Mouse (Mus musculus) kidney, embryonic 15.5 days (tissue): ENCODE measurements around the gene Tyk2. TPM values are rescaled to one million over a fixed set of nuclear protein-coding genes. Genes with fewer than 3 reads are reported as not detected.

Source experiments
- ATAC-seq: fragments of 200-750 bp; cut with Nextera tagmentation; replicated peaks from 2 replicates; pipeline ENCODE4 v1.8.0; 2017; ENCODE audit warnings: moderate TSS enrichment; ENCODE audit not compliant: low FRiP score
- H3K27ac ChIP-seq: fragments of 300-500 bp; sonication (generic); 2 replicates; pipeline ENCODE4 v1.5.1; 2015; ENCODE audit warnings: mild to moderate bottlenecking, inconsistent platforms
- H3K27me3 ChIP-seq: fragments of 300-500 bp; sonication (generic); 2 replicates; pipeline ENCODE4 v1.6.1; 2015; ENCODE audit warnings: inconsistent platforms
- H3K36me3 ChIP-seq: fragments of 300-500 bp; sonication (generic); 2 replicates; pipeline ENCODE4 v1.6.1; 2015; ENCODE audit warnings: inconsistent platforms
- H3K4me1 ChIP-seq: fragments of 300-500 bp; sonication (generic); 2 replicates; pipeline ENCODE4 v1.6.1; 2015; ENCODE audit warnings: inconsistent platforms
- H3K4me2 ChIP-seq: fragments of 300-500 bp; sonication (generic); 2 replicates; pipeline ENCODE4 v1.6.1; 2015; ENCODE audit warnings: moderate library complexity, mild to moderate bottlenecking, inconsistent platforms
- H3K4me3 ChIP-seq: fragments of 300-500 bp; sonication (generic); replicated peaks from 2 replicates; pipeline ENCODE4 v1.5.1; 2015; ENCODE audit warnings: mild to moderate bottlenecking, inconsistent platforms
- H3K9ac ChIP-seq: fragments of 300-500 bp; sonication (generic); 2 replicates; pipeline ENCODE4 v1.6.1; 2015; ENCODE audit warnings: mild to moderate bottlenecking, inconsistent platforms
- H3K9me3 ChIP-seq: fragments of 300-500 bp; sonication (generic); replicated peaks from 2 replicates; pipeline ENCODE4 v1.6.1; 2016; ENCODE audit warnings: inconsistent platforms
- WGBS: fragments of 180-500 bp; shearing (Covaris S2); methylation state at CpG from one replicate; pipeline ENCODE4 v1.1.7; 2015; ENCODE audit warnings: mixed read lengths; 5-methylcytosine and 5-hydroxymethylcytosine counted together
- polyA plus RNA-seq: library from polyadenylated mRNA; unstranded; fragments of >200 nt; fragmentation: Nextera tagmentation; extraction: Ambion mirVana; gene quantifications from 2 replicates; pipeline ENCODE4 v1.2.1, GENCODE M21; 2015

Tyk2 gene
- polyA plus RNA-seq, 1 experiment from 2014 or later: 15.5 TPM

GRCm38 (mm10) chr9:21132102-21132775 is 1.2 kb upstream of the Tyk2 start:
- no peak overlapping the region for H3K4me3 ChIP-seq
- no peak overlapping the region for H3K9ac ChIP-seq
- no peaks in the 10 kb centered on the region for H3K9me3 ChIP-seq
- no peak for ATAC-seq
- H3K4me1 ChIP-seq: peaks cover 14% of the 10 kb centered on the region
- H3K27ac ChIP-seq: no peak overlapping the region
- peaks cover 12% of the 10 kb centered on the region for H3K36me3 ChIP-seq
- WGBS: 77% methylated on average over 12 of the region's 12 CpGs
- no peaks in the 10 kb centered on the region for H3K27me3 ChIP-seq
- no peak overlapping the region for H3K4me2 ChIP-seq

DNA sequence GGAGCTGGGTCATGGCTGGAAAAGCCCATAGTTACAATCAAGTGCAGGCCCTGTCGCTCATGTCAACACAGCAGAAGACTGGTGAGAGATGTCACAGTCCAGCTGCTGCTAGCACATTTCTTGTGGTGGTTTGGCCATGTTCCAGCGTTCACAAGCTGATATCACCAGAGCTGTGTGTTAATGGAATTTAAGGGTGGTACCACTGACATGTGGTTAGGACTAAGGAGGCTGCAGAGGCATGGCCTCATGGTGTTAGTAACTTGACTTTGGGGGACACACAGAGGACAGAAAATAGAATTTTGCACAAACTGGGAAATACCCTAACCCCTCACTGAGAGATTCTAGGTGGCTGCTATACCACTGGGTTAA is 4.8 kb downstream of the Tyk2 start:
- WGBS: 79% methylated on average over 2 of the region's 2 CpGs
- Histone ChIP-seq H3K9ac (no peak overlapping the region), H3K4me1 (peaks cover 8% of the 10 kb centered on the region), H3K27ac (no peak overlapping the region), H3K9me3 (no peaks in the 10 kb centered on the region), H3K27me3 (no peaks in the 10 kb centered on the region), H3K36me3 (peaks cover 44% of the 10 kb centered on the region), H3K4me2 (no peak overlapping the region), H3K4me3 (no peak overlapping the region)
- no peak for ATAC-seq

- H3K9ac ChIP-seq: no peak overlapping the region
- H3K27ac ChIP-seq: no peak overlapping the region
- H3K27me3 ChIP-seq: no peaks in the 10 kb centered on the region
- no peaks in the 10 kb centered on the region for H3K9me3 ChIP-seq
- no peak overlapping the region for H3K4me3 ChIP-seq
- peaks cover 47% of the 10 kb centered on the region for H3K36me3 ChIP-seq
- H3K4me1 ChIP-seq: peaks cover 8% of the 10 kb centered on the region
- H3K4me2 ChIP-seq: no peak overlapping the region
- no peak for ATAC-seq
- 82% methylated on average over 9 of the region's 9 CpGs for WGBS
These were observed 5.4 kb downstream of the Tyk2 start for GRCm38 (mm10) chr9:21125502-21126258.

DNA sequence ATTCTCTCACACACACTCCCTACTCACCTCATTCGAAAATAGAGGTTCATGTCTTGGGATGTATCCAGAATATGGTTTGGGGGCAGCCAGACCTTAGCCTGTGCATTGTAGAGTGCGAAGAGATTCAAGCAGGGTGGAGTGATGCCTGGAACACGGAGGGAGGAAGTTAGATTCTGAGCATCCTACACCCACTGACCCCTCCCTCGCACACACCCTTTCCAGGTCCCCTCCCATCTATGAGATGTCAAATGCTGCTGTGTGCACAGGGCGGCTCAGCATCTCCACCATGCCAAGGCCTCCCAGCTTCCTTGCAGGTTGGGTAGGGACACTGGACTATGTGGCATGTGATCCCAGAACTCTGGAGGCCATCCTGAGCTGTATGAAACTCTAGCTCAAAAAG is 6.2 kb downstream of the Tyk2 start:
- ATAC-seq: no peak
- Histone ChIP-seq H3K9me3 (no peaks in the 10 kb centered on the region), H3K36me3 (peaks cover 52% of the 10 kb centered on the region), H3K4me3 (no peak overlapping the region), H3K27ac (no peak overlapping the region), H3K9ac (no peak overlapping the region), H3K4me2 (no peak overlapping the region), H3K27me3 (no peaks in the 10 kb centered on the region), H3K4me1 (no peaks in the 10 kb centered on the region)
- WGBS: 84% methylated on average over 5 of the region's 5 CpGs

DNA sequence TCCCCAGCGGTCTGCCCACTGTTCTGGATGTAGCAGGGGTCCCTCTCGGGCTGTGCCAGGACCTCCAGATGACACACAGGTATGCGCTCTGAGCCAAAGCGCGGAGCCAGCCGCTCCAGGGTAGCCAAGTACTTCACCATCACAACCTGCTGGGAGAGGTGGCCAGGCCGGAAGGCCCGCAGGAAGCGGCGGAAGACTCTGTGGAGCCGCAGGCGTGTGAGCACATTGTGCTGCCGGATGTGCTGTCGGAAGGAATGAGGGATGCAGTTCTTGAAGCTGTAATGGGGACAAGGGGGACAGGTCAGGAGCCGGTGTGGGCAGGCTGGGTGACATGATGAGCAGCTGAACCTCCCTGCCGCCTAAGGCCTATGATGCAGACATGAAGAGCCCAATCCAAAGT is 9.6 kb downstream of the Tyk2 start:
- Histone ChIP-seq H3K4me2 (no peak overlapping the region), H3K9me3 (no peaks in the 10 kb centered on the region), H3K27me3 (no peaks in the 10 kb centered on the region), H3K4me1 (no peaks in the 10 kb centered on the region), H3K4me3 (no peak overlapping the region), H3K36me3 (peaks cover 40% of the 10 kb centered on the region), H3K9ac (no peak overlapping the region), H3K27ac (no peak overlapping the region)
- WGBS: 89% methylated on average over 16 of the region's 16 CpGs
- no peak for ATAC-seq

DNA sequence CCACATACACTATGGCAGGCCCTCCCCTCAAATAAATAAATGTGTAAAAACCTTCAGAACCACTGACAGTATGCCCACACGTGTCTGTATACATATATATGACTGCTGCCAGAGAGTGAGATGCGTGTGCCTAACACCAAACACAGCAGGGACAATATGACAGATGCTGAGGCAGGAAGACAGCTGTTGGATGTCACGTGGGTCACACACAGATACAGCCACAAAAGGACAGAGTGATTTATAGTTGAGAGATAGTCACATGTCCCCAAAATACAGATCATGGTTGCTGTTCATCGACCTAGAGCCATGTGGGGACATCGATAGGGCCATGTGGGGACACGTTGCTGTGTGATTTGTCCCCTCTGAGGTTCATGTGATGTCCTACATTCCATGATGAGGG is 14.0 kb downstream of the Tyk2 start:
- 68% methylated on average over 6 of the region's 6 CpGs for WGBS
- Histone ChIP-seq H3K27me3 (no peaks in the 10 kb centered on the region), H3K9me3 (no peaks in the 10 kb centered on the region), H3K27ac (no peak overlapping the region), H3K4me3 (no peak overlapping the region), H3K4me2 (no peak overlapping the region), H3K36me3 (peaks cover 15% of the 10 kb centered on the region), H3K4me1 (no peaks in the 10 kb centered on the region), H3K9ac (no peak overlapping the region)
- no peak for ATAC-seq

GRCm38 (mm10) chr9:21115105-21115504 is 15.9 kb downstream of the Tyk2 start:
- no peak for ATAC-seq
- 87% methylated on average over 8 of the region's 8 CpGs for WGBS
- H3K4me3 ChIP-seq: no peak overlapping the region
- H3K4me1 ChIP-seq: no peaks in the 10 kb centered on the region
- no peak overlapping the region for H3K4me2 ChIP-seq
- no peak overlapping the region for H3K27ac ChIP-seq
- H3K9ac ChIP-seq: no peak overlapping the region
- H3K9me3 ChIP-seq: no peaks in the 10 kb centered on the region
- no peaks in the 10 kb centered on the region for H3K27me3 ChIP-seq
- peaks cover 3% of the 10 kb centered on the region; the same call in 1 of the 2 replicates for H3K36me3 ChIP-seq

GRCm38 (mm10) chr9:21114190-21114589 is 16.9 kb downstream of the Tyk2 start:
- H3K4me1 ChIP-seq: no peaks in the 10 kb centered on the region
- H3K27ac ChIP-seq: no peak overlapping the region
- H3K9ac ChIP-seq: no peak overlapping the region
- no peak for ATAC-seq
- H3K27me3 ChIP-seq: no peaks in the 10 kb centered on the region
- H3K4me3 ChIP-seq: no peak overlapping the region
- no peak overlapping the region for H3K4me2 ChIP-seq
- no peaks in the 10 kb centered on the region for H3K36me3 ChIP-seq
- WGBS: 83% methylated on average over 7 of the region's 7 CpGs
- no peaks in the 10 kb centered on the region for H3K9me3 ChIP-seq

- H3K9me3 ChIP-seq: no peaks in the 10 kb centered on the region
- H3K9ac ChIP-seq: no peak overlapping the region
- ATAC-seq: no peak
- no peaks in the 10 kb centered on the region for H3K27me3 ChIP-seq
- H3K4me1 ChIP-seq: no peaks in the 10 kb centered on the region
- H3K27ac ChIP-seq: no peak overlapping the region
- no peak overlapping the region for H3K4me3 ChIP-seq
- H3K4me2 ChIP-seq: no peak overlapping the region
- H3K36me3 ChIP-seq: 0 out of 2 replicates have a peak, but pooled peaks cover 3% of the 10 kb centered on the region
- 77% methylated on average over 6 of the region's 6 CpGs for WGBS
These were observed 17.3 kb downstream of the Tyk2 start for GRCm38 (mm10) chr9:21113751-21114150.

GRCm38 (mm10) chr9:21107607-21108237 is 23.3 kb downstream of the Tyk2 start:
- WGBS: 52% methylated on average over 23 of the region's 23 CpGs
- H3K4me3 ChIP-seq: no peak overlapping the region

DNA sequence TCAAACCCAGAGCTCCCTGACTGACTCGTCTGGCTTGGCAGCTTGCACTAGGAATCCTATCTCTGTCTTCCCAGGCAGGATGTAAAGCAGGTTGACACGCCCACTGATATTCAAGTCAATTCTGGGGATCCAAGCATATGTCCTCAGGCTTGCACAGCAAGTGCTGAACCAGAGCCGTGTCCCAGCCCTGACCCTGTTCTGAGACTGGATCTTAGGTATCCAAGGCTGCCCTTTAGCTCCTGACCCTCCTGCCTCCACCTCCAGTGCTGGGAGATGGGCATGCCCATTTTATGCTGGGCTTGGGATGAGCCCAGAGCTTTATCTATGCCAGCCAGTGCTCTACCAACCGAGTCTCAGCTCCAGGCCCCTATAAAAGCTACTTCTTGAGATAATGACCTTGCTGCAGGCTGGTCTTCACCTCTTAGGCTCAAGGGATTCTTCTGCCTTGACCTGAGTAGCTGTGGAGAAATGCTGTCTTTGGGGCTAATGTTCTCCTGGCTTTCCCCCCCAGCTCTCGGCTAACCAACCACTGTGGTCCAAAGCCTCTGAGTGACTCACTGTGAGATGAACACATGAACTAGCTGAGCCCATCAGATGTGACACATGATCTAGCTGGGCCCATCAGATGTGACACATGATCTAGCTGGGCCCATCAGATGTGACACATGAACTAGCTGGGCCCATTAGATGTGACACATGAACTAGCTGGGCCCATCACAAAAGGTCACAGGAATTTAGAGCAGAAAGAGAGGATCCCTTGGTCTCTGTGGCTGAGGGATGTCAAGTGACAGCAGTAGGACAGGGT is 25.1 kb downstream of the Tyk2 start:
- Histone ChIP-seq H3K27ac (no peak overlapping the region), H3K27me3 (no peaks in the 10 kb centered on the region), H3K4me2 (no peak overlapping the region), H3K4me1 (0 out of 2 replicates have a peak, but pooled peaks cover 7% of the 10 kb centered on the region), H3K9ac (no peak overlapping the region), H3K36me3 (0 out of 2 replicates have a peak, but pooled peaks cover 11% of the 10 kb centered on the region), H3K9me3 (no peaks in the 10 kb centered on the region), H3K4me3 (no peak overlapping the region)
- ATAC-seq: no peak
- whole genome bisulfite sequencing: 71% methylated on average over 5 of the region's 5 CpGs

More at GRCm38 (mm10) chr9:21107607-21108237, 23.3 kb downstream of the Tyk2 start:
- no peaks in the 10 kb centered on the region for H3K9me3 ChIP-seq
- H3K4me1 ChIP-seq: 0 out of 2 replicates have a peak, but pooled peaks cover 7% of the 10 kb centered on the region
- no peak overlapping the region for H3K27ac ChIP-seq
- ATAC-seq: no peak
- H3K4me2 ChIP-seq: no peak overlapping the region
- H3K9ac ChIP-seq: no peak overlapping the region
- H3K27me3 ChIP-seq: no peaks in the 10 kb centered on the region
- 0 out of 2 replicates have a peak, but pooled peaks cover 7% of the 10 kb centered on the region for H3K36me3 ChIP-seq
